Mouse (Mus musculus): Measurements from ENCODE around the gene Tspyl4.
"Not testable (repeated sequence)": the region's sequence is repeated elsewhere in the genome, so short reads cannot be mapped to it uniquely, and the experiment has no call there.

Tspyl4 gene

GRCm38 (mm10) chr10:34297299-34297979 is at the start of gene Tspyl4:
Gene Tspyl4, plus strand, starts transcription at chr10:34297442.
- in situ Hi-C loops (cut with MboI; ENCODE audit: unreplicated experiment in 2 of 2) = loop anchor here in 1 of 2 experiments (5.0 kb wide), 1 partner anchor 280 kb away; the partner anchor contains the start of gene Rwdd1

DNA sequence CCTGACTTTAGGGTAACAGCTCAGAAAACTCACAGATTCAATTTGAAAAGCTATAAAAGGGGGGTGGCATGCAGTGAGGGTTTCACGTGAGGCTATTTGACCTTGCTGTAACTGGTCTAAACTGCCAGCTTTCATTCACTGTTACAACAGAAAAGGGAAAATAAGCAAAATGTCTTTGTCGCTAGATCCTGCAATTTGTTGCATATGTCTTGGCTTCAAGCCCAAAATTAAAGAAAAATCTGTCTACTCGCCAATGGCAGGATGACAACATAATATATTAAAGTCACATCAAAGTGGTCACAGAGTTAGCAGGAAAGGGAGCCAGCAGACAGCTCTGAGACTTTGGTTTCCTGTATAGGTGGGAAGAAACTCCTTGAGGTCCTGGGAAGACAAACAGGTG is 49.5 kb upstream of the Tspyl4 start:
- in situ Hi-C loops (cut with MboI; ENCODE audit: unreplicated experiment in 2 of 2) = no loop called here

- in situ Hi-C loops (cut with MboI; ENCODE audit: unreplicated experiment in 2 of 2) = no loop called here
Measured at GRCm38 (mm10) chr10:34249594-34249993, 47.6 kb upstream of the Tspyl4 start.

GRCm38 (mm10) chr10:34252833-34253232 is 44.4 kb upstream of the Tspyl4 start:
- in situ Hi-C loops (cut with MboI; ENCODE audit: unreplicated experiment in 2 of 2) = not testable (repeated sequence)

GRCm38 (mm10) chr10:34265106-34265505 is 32.1 kb upstream of the Tspyl4 start:
- in situ Hi-C loops (cut with MboI; ENCODE audit: unreplicated experiment in 2 of 2) = no loop called here

- in situ Hi-C loops (cut with MboI; ENCODE audit: unreplicated experiment in 2 of 2) = no loop called here
Measured at GRCm38 (mm10) chr10:34267312-34268070, 29.8 kb upstream of the Tspyl4 start.

- in situ Hi-C loops (cut with MboI; ENCODE audit: unreplicated experiment in 2 of 2) = no loop called here
Measured at GRCm38 (mm10) chr10:34271681-34272080, 25.6 kb upstream of the Tspyl4 start.

- in situ Hi-C loops (cut with MboI; ENCODE audit: unreplicated experiment in 2 of 2) = loop anchor here in 1 of 2 experiments (5.0 kb wide), 1 partner anchor 263 kb away; the partner anchor contains the start of gene Rwdd1
Measured at GRCm38 (mm10) chr10:34280591-34281175, 16.6 kb upstream of the Tspyl4 start.

DNA sequence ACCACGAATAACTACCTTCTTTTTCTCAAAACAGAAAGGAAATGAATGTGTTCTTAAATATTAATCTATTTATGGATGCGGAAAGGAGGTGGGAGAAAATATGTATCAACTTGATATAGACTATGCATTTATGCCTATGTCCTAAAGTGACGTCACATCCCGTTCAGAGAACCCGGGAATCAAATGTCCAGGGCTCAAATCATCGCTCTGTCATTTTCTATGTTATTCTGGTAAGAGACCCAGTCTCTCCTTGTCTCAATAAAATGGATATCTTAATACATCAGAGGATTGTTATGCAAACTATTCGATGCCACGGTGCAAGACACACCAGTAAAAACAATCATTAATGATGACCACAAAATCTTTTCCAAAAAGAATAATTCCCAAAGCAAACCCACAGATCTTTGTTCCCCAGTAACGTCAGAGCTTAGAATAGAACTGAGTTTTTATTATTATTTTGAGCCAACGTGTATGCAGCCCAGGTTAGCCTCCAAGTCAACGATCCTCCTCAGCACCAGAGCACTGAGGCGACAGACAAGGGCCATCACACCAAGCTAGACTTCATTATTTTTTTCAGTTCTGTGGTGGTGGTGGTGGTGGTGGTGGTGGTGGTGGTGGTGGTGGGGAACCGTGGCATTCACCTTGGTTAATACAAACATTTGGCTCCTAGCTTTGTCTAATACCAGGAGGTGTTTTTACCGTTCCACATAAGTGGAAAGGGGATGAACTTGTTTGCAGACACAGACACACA is 15.9 kb upstream of the Tspyl4 start:
- in situ Hi-C loops (cut with MboI; ENCODE audit: unreplicated experiment in 2 of 2) = loop anchor here in 1 of 2 experiments (5.0 kb wide), 1 partner anchor 264 kb away; the partner anchor contains the start of gene Rwdd1

- in situ Hi-C loops (cut with MboI; ENCODE audit: unreplicated experiment in 2 of 2) = loop anchor here in 1 of 2 experiments (5.0 kb wide), 1 partner anchor 265 kb away; the partner anchor contains the start of gene Rwdd1
Measured at GRCm38 (mm10) chr10:34281962-34282388, 15.3 kb upstream of the Tspyl4 start, which contains the start of gene Tspyl1. Gene Tspyl1, plus strand, starts transcription at chr10:34282190.

- in situ Hi-C loops (cut with MboI; ENCODE audit: unreplicated experiment in 2 of 2) = loop anchor here in 1 of 2 experiments (5.0 kb wide), 1 partner anchor 265 kb away; the partner anchor contains the start of gene Rwdd1
Measured at GRCm38 (mm10) chr10:34282420-34283238, 14.6 kb upstream of the Tspyl4 start.

GRCm38 (mm10) chr10:34296911-34297298 is 337 bp upstream of the Tspyl4 start:
- in situ Hi-C loops (cut with MboI; ENCODE audit: unreplicated experiment in 2 of 2) = loop anchor here in 1 of 2 experiments (5.0 kb wide), 1 partner anchor 280 kb away; the partner anchor contains the start of gene Rwdd1

- in situ Hi-C loops (cut with MboI; ENCODE audit: unreplicated experiment in 2 of 2) = loop anchor here in 1 of 2 experiments (5.0 kb wide), 1 partner anchor 281 kb away; the partner anchor contains the start of gene Rwdd1
Measured at GRCm38 (mm10) chr10:34297980-34298753, 925 bp downstream of the Tspyl4 start.

- in situ Hi-C loops (cut with MboI; ENCODE audit: unreplicated experiment in 2 of 2) = no loop called here
Measured at GRCm38 (mm10) chr10:34300368-34300767, 3.1 kb downstream of the Tspyl4 start.

GRCm38 (mm10) chr10:34307070-34307469 is 9.8 kb downstream of the Tspyl4 start:
- in situ Hi-C loops (cut with MboI; ENCODE audit: unreplicated experiment in 2 of 2) = no loop called here

DNA sequence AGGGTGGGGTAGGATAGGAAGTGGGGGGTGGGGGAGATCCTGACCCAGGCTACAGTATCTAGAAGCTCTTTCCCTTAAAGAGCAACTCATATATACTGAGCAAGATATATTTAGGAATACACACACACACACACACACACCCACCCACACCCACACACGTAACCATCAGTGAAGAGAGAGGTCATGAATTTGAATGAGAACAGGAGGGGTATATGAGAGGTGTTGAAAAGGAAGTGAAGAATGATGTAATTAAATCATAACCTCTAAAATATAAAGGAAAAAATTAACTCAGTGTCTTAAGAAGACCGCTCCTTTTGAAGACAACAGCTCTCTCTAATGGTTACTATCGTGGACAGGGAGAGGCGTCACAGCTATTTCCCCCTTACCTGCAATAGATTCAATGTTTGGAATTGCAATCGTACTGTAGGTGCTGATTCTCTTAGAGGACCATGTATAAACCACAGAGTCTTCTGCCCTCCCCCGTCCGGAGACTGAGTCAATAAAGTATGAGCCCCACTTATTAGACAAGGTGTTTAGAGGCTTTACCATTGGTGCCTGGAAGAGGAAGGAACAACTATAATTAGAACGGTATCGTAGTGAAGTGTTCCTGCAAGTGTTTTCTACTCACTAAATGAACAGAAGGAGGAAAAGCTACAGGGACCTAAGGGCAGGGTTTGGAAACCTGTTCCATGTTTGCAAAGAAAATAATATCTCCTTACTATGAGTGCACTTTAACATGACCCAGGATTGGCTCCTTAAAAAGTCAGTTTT is 12.9 kb downstream of the Tspyl4 start:
- in situ Hi-C loops (cut with MboI; ENCODE audit: unreplicated experiment in 2 of 2) = no loop called here

- in situ Hi-C loops (cut with MboI; ENCODE audit: unreplicated experiment in 2 of 2) = no loop called here
Measured at GRCm38 (mm10) chr10:34312536-34312935, 15.3 kb downstream of the Tspyl4 start.
